Mouse (Mus musculus) adrenal gland (tissue): ENCODE data around the gene Bsg.

Source experiments
- intact Hi-C: fragments of 180-260 bp; cut with DNase I; formaldehyde crosslinking; loops from one replicate; pipeline ENCODE4 v1.15.1; 2025
- long read RNA-seq, 2 experiments: library from polyadenylated mRNA; unstranded; transcript quantifications; one replicate each; pipeline ENCODE4 v2.0.0; 2020; ENCODE audit warnings: borderline replicate concordance in 1 of 2; ENCODE audit not compliant: insufficient replicate concordance in 1 of 2

Bsg gene
- long read RNA-seq, experiment 1, transcript Bsg-201 (8 exons, 1,526 nt) = minor isoform, 35 of 985 reads
- long read RNA-seq, experiment 1, transcript Bsg-205 (7 exons, 1,261 nt) = major isoform, 769 of 985 reads
- long read RNA-seq, experiment 1, partial matches to known transcripts = 11 of 985 reads
- long read RNA-seq, experiment 1, other reads (novel, unspliced or antisense) = 167 of 985 reads
- long read RNA-seq, experiment 2, transcript Bsg-205 (7 exons, 1,261 nt) = major isoform, 1,154 of 1,485 reads
- long read RNA-seq, experiment 2, transcript Bsg-202 (6 exons, 1,240 nt) = minor isoform, 8 of 1,485 reads
- long read RNA-seq, experiment 2, transcript Bsg-201 (8 exons, 1,526 nt) = minor isoform, 34 of 1,485 reads
- long read RNA-seq, experiment 2, partial matches to known transcripts = 15 of 1,485 reads
- long read RNA-seq, experiment 2, other reads (novel, unspliced or antisense) = 274 of 1,485 reads

DNA sequence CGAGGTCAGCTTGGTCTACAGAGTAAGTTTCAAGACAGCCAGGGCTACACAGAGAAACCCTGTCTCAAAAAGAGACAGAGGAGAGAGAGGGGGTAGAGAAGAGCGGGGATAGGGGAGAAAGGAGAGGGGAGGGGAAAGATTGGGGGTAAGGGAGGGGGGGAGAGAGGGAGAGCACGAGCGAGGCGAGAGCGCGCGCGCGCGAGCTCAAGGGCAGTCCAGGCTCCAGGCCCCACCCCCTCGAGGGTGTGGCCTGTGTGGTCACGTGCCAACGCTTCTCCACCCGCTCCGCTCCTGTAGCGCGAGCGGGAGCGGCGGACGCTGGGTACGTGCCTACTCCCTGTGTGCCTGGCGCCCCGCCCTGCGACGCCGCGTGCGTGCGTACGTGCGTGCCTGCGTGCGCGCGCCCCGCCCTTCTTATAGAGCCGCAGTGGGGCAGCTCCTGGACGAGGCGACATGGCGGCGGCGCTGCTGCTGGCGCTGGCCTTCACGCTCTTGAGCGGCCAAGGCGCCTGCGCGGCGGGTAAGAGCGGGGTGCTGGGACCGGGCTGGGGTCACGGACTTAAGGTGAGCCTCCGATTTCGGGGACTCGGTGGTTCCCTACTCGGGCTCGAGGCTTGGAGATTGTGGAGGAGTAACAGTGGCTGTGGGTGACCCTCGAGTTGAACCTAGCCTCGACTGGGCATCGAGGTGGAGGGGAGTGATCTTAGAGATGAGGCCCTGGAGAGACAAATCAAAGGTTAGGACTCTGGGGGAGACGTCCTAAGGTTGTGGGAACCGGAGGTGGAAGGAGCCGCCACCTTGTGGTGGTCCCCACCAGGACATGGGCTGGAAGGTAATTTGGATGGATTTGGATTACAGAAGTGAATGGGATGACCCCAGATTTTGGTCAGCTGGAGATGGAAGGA is at the start of gene Bsg:
Gene Bsg (plus strand): TSS at position 427 of the 905 bp plus-strand sequence.
- intact Hi-C loops = no loop called here

DNA sequence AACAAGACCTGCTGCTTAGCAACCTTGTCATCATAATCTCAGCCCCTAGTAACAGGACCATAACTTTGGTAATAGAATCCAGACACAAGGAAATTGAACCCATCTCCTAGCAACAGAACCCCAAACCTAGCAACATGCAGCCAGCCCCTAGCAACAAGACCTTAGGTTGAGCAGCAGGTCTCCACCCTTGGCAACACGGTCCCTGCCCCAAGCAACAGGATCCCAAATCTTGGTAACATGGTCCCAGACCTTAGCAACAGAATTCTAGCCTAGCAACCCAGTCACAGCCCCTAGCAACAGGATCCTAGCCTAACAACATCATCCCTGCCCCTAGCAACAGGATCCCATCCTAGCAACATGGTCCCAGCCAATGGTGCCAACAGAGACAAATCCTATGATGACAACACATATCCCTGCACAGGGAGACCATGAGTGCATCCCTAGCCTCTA is 49.3 kb upstream of the Bsg start:
- intact Hi-C loops = no loop called here

DNA sequence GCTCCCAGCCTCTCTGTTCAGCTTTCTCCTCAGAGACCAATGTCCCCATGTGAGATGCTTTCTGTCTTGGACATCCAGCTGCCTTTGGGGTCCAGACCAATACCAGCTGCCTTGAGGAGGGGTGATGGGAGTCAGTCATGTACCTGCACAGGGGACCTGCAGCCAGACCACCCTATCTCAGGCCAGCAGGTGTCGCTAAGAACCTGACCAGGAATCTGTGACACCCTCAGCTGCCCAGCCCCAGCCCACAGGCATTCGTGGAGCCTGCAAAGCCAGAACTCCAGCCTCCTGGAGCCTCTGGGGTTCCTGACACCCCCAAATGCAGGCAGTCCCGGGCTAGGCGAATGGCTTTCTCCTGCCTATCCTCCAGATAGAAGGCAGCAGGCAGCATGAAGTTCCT is 45.5 kb upstream of the Bsg start:
- intact Hi-C loops = no loop called here

DNA sequence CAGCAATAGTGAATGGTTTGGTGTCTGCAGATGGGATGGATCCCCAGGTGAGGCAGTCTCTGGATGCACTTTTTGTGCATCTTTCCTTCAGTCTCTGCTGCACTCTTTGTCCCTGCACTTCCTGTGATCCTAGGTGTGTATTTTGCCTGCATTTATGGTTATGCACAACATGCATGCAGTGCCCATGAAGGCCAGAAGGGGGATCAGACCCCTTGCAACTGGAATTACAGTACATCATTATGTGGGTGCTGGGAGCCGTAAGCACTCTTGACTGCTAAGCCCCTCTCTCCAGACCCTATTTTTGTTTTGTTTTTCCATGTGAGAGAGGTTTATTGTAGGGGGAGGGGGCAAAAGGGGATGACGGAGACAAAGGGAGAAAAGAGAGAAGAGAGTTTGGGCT is 44.0 kb upstream of the Bsg start:
- intact Hi-C loops = no loop called here

DNA sequence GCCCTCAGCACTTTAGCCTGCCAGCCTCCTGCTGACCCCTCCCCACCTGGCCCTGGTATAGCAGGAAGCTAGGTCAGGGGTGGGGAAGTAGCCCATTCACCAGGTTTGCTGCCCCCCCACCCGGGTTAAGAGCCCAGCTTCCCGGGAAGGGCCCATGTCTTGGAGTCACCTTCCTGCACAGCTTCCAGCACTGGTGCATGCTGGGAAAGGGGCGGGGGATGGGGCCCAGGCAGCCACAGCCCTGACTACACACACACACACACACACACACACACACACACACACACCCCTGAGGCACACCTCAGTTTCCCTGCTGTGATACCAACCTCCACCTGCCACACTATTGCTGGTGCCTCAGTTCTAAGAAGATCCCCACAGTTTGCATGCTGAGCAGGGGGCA is 42.4 kb upstream of the Bsg start:
- intact Hi-C loops = no loop called here

DNA sequence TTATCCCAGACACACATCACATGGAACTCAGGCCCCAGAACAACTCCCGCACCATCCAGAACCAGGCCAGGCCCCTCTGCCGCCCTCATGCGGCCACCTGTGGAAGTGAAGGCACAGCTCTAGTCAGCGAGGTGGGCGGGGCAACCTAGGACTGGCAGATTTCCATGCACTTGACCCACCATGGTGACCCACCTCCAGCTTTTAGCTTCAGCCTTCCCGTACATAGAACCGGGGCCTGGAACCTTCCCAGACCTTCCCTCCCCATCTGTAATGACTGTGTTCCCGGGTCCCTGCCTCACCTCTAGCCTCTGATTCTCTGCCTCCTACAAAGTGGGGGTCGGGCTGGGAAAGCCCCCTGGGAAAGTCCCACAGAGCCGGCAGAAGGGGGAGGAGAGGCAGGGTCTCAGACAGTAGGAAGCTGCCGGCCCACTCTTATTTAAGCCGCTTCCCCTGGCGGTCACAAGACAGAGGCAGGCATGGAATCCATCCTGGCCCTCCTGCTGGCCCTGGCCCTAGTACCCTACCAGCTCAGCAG is 40.1 kb upstream of the Bsg start, which contains the start of gene Madcam1:
Gene Madcam1 (plus strand): TSS at position 429 of the 535 bp plus-strand sequence.
- intact Hi-C loops = no loop called here

DNA sequence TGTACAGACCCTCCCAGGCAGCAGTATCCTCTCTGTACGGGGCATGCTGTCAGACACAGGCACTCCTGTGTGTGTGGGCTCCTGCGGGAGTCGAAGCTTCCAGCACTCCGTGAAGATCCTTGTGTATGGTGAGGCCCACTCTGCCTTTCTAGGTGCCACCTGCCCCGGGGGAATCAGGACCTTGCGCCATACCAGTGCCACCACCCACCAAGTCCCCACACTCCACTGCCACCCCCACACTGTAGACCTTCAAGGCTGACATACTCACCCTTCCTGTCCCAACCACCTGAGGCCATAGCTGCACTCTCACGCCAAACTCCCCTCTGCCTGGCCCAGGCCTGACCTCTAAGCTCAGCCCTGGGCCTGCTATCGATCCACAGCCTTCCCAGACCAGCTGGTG is 39.2 kb upstream of the Bsg start:
- intact Hi-C loops = loop anchor here (5.0 kb wide), 1 partner anchor 68 kb away; no protein-coding TSS in a partner anchor

DNA sequence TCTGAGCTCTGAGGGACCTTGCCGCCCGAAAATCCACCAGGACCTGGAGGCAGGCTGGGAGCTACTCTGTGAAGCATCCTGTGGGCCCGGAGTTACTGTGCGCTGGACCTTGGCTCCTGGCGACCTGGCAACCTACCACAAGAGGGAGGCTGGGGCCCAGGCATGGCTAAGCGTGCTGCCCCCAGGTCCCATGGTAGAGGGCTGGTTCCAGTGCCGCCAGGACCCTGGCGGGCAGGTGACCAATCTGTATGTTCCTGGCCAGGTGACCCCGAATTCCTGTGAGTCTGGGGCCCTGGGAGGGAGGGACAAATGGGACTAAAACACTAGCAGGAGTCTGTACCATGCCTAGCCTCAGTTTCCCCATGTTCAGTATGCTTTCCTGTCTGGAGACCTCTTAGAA is 37.8 kb upstream of the Bsg start:
- intact Hi-C loops = loop anchor here (5.0 kb wide), 1 partner anchor 69 kb away; no protein-coding TSS in a partner anchor

DNA sequence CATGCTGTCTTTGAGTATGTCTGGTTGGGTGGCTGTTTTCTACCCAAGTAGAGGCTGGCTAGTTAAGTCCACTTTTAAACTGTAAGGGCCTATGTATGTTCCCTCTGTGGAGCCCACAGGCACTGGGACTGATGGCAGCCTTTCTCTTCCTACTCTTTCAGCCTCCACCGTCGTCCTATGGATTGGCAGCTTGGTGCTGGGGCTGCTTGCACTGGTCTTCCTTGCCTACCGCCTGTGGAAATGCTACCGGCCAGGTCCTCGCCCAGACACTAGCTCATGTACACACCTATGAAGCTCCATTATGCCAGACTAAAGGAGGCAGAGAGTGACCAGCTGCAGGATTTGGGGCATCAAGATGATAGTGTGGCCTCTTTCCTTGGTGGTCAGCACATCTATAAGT is 36.2 kb upstream of the Bsg start:
- intact Hi-C loops = loop anchor here (5.0 kb wide), 1 partner anchor 71 kb away; no protein-coding TSS in a partner anchor

DNA sequence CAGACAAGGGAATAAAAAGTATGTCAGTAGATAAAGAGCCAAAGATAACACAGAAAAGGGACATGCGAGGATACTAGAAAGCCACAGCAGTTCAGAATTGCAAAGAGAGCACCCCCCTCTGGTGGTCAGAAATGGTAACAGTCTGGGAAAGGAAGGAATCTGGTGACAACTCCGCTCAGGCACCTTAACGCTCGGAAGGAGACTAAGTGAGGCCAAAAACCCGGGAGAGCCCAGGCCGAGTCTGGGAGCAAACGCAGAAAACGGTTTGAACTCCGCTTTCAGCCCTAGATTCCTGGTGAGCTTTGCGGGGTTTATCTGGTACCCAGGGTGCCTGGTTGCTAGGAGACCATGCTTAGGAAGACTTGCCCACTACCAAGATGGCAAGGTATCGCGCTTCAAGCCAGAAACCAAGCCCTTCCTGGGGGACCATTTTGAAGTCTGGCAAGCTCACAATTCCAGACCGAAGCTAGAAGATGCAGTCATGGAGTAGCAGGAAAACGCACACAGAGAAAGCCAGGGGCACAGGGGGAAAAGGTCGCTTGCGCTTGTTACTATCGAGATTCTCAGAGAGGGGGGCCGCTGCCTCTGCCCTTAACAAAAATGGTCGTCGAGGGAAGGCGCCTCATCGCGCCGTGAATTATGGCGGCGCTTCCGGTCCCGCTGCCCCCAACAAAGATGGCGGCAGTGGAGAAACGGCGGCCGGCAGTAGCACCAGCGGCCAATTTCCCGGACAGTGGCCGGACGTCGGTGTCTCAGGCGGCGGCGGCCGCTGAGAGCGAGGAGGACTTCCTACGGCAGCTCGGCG is 35.3 kb upstream of the Bsg start, which contains the start of gene Tpgs1:
Gene Tpgs1 (plus strand): TSS at position 599 of the 805 bp plus-strand sequence.
- intact Hi-C loops = loop anchor here (5.0 kb wide), 1 partner anchor 72 kb away; no protein-coding TSS in a partner anchor

DNA sequence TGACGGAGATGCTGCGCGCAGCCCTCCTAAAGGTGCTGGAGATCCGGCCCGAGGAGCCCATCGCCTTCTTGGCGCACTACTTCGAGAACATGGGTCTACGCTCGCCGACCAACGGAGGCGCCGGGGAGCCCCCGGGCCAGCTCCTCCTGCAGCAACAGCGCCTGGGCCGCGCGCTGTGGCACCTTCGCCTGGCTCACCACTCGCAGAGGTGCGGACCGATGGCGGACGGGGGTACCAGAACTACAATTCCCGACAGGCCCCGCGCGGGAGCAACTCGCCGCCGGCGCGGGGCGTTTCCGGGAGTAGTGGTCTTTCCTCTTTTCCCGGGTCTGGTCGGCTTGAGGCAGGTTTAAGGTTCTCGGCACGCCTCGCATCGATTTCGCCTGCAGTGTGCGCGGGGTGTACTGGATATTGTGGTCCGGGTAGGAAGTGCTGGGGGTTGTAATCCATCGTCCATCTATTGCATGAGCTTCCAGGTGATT is 34.7 kb upstream of the Bsg start:
- intact Hi-C loops = loop anchor here (5.0 kb wide), 1 partner anchor 72 kb away; no protein-coding TSS in a partner anchor

DNA sequence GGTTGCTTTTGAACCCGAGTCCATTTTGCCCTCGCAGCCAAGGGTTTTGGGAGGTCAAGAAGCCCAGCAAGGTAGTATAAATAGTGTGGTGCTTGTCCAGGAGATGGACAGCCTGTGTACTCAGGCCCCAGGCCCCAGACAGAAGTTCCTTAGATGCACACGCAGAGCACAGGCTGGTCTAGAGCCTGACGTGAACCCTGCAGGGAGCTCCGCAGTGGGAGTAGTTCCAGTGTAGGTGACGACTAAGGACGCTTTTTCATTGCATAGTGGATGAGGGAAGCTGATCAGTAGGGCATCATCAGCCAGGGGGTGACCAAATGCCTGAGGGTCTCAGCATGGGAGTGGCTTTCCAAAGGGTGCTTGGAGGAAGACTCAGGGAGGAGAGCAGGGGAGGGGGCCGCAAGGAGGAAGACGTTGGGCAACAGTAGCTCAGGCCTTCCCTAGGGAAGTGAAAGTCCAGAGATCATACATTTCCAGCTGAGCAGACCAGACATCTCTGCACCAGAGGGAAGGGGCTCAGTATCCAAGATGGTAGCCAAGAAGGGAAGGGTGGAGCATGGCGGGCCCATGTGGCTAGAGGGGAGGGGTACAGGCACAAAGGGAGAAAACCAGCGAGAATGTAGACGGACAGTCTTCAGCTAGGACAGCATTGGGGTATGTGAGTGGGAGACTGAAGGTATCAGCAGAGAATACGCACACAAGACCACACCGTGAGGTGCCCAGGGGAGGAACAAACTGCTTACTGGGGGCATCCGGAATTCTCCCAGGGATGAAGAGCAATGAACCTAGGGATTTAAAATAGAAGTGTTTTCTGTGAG is 34.0 kb upstream of the Bsg start:
- intact Hi-C loops = no loop called here

DNA sequence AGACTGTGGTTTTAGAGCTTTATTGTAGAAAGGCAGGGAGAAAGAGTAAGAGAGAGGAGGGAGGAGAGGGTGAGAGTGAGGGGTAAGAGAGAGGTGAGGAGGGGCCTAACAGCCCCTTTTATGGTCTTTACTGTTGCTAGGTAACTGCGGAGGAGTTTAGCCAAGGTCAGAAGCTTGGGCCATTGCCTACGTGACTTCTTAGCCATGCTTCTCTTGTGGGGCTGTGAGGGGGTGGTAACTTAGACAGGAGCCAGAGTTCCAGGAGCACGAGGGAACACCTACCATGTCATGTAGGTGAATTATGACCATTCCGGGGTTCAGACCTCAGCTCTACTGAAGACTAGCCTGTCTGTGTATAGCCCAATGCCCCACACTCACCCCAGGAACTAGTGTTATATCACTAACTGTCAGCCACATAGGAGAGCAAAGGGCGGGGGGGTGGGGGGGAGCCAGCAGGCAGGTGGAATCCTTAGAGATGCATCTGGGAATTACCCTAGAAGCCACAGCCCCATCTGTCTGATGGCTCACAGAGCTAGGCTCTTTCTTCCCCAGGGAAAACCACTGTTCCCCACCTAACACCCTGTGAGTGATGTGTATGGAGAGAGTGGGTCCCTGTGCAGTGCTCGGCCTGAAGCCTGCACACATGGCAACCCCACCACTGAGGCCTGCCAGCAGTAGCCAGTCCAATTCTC is 32.7 kb upstream of the Bsg start:
- intact Hi-C loops = no loop called here

DNA sequence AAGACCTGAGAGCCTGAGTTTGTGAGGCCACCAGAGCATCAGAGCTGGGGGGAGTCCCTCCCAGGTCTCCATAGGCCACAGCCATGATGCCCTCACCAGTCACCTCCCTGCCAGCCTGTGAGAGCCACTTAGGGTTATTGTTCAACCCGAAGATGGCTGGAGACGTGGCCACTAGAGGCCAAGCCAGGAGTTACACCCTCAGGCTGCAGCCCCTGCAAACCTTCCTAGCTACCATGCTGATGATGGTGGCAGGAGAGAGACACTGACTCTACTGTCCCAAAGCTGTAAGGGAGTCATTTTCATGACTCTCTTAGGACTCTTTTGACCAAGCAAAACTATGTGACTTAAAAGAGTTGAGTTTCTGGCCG is 32.2 kb upstream of the Bsg start:
- intact Hi-C loops = no loop called here

DNA sequence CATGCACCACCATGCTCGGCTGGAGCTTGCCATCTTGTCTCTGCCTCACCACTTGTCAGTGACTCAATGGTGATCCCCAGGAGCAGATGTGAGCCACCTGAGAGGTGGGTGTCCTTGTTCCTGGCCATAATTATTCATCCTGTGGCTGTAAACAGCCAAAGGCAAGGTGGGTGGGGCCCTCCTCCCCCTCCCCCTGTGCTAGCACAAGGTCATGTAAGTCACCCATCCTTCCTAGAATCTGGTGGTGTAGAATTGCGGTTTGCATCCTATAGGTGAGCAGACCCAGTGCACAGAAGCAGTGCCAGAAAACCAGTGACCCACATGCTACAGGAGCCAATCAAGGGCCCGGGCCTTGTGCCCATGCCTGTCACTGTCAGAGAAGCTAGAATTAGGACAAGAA is 31.2 kb upstream of the Bsg start:
- intact Hi-C loops = no loop called here

DNA sequence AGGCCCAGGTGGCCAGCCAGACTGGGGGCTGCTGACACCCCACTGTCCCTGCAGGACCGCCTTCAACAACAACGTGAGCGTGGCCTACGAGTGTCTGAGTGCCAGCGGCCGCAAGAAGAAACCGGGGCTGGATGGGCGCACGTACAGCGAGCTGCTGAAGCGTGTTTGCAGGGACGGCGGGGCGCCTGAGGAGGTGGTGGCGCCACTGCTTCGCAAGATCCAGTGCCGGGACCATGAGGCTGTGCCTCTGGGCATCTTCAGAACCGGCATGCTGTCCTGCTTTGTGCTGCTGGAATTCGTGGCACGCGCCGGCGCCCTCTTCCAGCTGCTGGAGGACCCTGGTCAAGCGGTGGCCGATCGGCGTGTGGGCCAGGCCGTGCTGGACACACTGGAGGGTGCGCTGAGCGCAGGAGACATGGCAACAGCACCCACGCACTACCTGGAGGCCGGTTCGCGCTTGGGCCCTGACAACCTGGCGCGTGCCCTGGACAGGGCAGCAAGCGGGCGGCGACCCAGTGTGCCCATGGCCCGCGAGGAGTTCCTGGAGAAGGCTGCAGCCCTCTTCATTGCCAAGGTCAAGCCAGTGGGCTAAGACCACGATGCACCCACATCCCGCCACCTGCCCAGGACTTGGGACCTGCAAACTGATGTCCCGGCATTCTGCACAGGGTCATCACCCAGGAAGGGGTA is 28.8 kb upstream of the Bsg start:
- intact Hi-C loops = no loop called here

DNA sequence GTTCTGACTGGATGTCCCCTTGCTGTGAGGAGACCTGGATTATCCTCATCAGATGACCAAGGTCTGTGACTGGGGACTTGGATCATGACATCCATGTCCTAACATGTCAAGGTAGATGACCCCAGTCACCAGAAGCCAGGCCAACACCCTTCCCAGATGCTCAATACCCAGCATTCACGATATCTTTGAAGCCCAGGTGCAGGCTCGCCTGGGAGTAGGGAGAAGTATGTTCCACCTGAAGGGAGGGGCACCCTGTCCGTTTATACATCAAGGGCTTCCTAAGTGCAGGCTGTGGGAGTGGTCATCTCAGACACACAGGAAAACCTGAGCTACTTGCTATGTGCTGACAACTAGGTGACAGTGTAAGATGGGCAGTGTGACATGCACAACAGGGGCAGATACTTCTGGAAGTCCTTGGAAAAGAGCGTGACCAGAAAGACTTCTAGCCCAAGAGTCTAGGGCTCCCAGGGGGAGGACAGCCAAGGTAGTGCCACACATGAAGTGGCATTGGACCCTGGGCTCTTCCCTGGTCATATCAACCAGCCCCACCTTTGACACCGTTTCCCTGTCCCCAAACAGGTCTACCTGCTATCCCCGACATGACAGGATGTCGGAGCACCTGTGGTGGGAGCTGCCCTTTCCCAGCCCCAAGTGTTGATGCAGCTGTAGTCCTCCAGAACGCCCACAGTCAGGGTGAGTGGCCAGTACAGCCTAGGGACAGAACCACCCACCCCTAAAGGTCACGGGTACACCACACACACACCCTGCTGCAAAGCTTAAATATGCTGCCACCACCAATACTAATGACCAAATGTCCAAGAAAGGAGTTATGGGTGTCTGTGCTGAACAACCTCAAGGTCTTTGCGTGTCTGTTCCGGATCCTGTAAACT is 23.4 kb upstream of the Bsg start:
- intact Hi-C loops = no loop called here
